Mouse (Mus musculus) kidney, embryonic 16.5 days (tissue): ENCODE measurements at regions not wholly inside any gene's neighbourhood (a gene's known extent, or its start where the extent isn't known, plus 50 kb on each side); places are given as distances from the start of the nearest gene placed in this dataset.

ENCODE experiments used
- ATAC-seq: fragments of 200-750 bp; cut with Nextera tagmentation; 2 replicates; pipeline ENCODE4 v1.8.0; 2017; ENCODE audit warnings: moderate TSS enrichment; ENCODE audit not compliant: low FRiP score, low TSS enrichment
- H3K27ac ChIP-seq: fragments of 300-500 bp; sonication (generic); 2 replicates; pipeline ENCODE4 v1.5.1; 2014; ENCODE audit warnings: low read length
- H3K27me3 ChIP-seq: fragments of 300-500 bp; sonication (generic); 2 replicates; pipeline ENCODE4 v1.6.1; 2014; ENCODE audit warnings: low read length, control low read depth, mixed read lengths; ENCODE audit not compliant: insufficient read depth
- H3K36me3 ChIP-seq: fragments of 300-500 bp; sonication (generic); 2 replicates; pipeline ENCODE4 v1.6.1; 2014; ENCODE audit warnings: low read length, control low read depth, mixed read lengths; ENCODE audit not compliant: insufficient read depth
- H3K4me1 ChIP-seq: fragments of 300-500 bp; sonication (generic); 2 replicates; pipeline ENCODE4 v1.6.1; 2014; ENCODE audit warnings: low read length, control low read depth, mixed read lengths; ENCODE audit not compliant: insufficient read depth
- H3K4me2 ChIP-seq: fragments of 300-500 bp; sonication (generic); replicated peaks from 2 replicates; pipeline ENCODE4 v1.6.1; 2014; ENCODE audit warnings: low read depth, low read length
- H3K4me3 ChIP-seq: fragments of 300-500 bp; sonication (generic); 2 replicates; pipeline ENCODE4 v1.5.1; 2014; ENCODE audit warnings: mild to moderate bottlenecking, low read length
- H3K9ac ChIP-seq: fragments of 300-500 bp; sonication (generic); replicated peaks from 2 replicates; pipeline ENCODE4 v1.6.1; 2014; ENCODE audit warnings: low read length
- H3K9me3 ChIP-seq: fragments of 300-500 bp; sonication (generic); 2 replicates; pipeline ENCODE4 v1.6.1; 2016; ENCODE audit warnings: low read length, control low read depth
- WGBS: fragments of 180-500 bp; shearing (Covaris S2); extraction: QIAGEN DNeasy Blood & Tissue Kit; methylation state at CpG from one replicate; pipeline ENCODE4 v1.1.7; 2014; 5-methylcytosine and 5-hydroxymethylcytosine counted together

GRCm38 (mm10) chr9:12492890-12493618, 752.6 kb downstream of the Jrkl start:
- H3K4me3 ChIP-seq, result no peak overlapping the region
- H3K4me1 ChIP-seq, result 0 out of 2 replicates have a peak, but pooled peaks cover 3% of the 10 kb centered on the region
- no peak overlapping the region for H3K4me2 ChIP-seq
- 0 out of 2 replicates have a peak overlapping the region, but pooled peaks have one; percentile 43 for H3K27ac ChIP-seq
- H3K27me3 ChIP-seq, result no peaks in the 10 kb centered on the region
- peak; percentile 88 for ATAC-seq
- H3K9ac ChIP-seq, result no peak overlapping the region
- no peaks in the 10 kb centered on the region for H3K36me3 ChIP-seq
- no peaks in the 10 kb centered on the region for H3K9me3 ChIP-seq
- WGBS, result 39% methylated on average over 5 of the region's 5 CpGs

GRCm38 (mm10) chr9:12457810-12458209, 787.8 kb downstream of the Jrkl start:
- ATAC-seq, result no peak
- Histone ChIP-seq H3K36me3 (no peaks in the 10 kb centered on the region), H3K27me3 (no peaks in the 10 kb centered on the region), H3K27ac (no peak overlapping the region), H3K9ac (no peak overlapping the region), H3K9me3 (no peaks in the 10 kb centered on the region), H3K4me2 (no peak overlapping the region), H3K4me3 (no peak overlapping the region), H3K4me1 (no peaks in the 10 kb centered on the region)
- 86% methylated on average over 2 of the region's 2 CpGs for WGBS

GRCm38 (mm10) chr9:12456695-12457094, 788.9 kb downstream of the Jrkl start:
- H3K4me2 ChIP-seq, result no peak overlapping the region
- H3K27me3 ChIP-seq, result no peaks in the 10 kb centered on the region
- no peak overlapping the region for H3K4me3 ChIP-seq
- H3K9me3 ChIP-seq, result no peaks in the 10 kb centered on the region
- no peaks in the 10 kb centered on the region for H3K4me1 ChIP-seq
- H3K36me3 ChIP-seq, result no peaks in the 10 kb centered on the region
- no peak for ATAC-seq
- no peak overlapping the region for H3K27ac ChIP-seq
- H3K9ac ChIP-seq, result no peak overlapping the region

DNA sequence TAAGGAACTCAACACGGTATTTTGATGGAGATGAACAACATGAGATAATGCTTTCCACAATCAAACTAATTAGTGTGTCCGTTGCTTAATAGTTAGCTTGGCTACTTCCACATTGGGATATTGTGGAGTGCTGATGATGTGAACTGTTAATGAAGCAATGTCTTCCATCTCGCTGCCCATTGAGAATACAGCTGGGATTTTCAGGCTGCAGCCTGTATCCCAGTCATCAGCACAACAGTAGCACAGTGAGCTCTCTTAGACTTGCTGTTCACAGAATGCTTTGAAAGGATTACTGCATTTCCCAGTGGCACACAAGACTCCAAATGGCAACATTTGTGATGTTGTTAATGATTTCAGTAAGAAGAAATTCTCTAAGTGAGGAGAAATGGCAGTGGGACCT, 811.5 kb downstream of the Jrkl start:
- Histone ChIP-seq H3K4me2 (no peak overlapping the region), H3K4me3 (no peak overlapping the region), H3K9me3 (no peaks in the 10 kb centered on the region), H3K36me3 (no peaks in the 10 kb centered on the region), H3K27me3 (no peaks in the 10 kb centered on the region), H3K27ac (no peak overlapping the region), H3K9ac (no peak overlapping the region), H3K4me1 (no peaks in the 10 kb centered on the region)
- no peak for ATAC-seq
- 88% methylated on average over 3 of the region's 3 CpGs for WGBS

DNA sequence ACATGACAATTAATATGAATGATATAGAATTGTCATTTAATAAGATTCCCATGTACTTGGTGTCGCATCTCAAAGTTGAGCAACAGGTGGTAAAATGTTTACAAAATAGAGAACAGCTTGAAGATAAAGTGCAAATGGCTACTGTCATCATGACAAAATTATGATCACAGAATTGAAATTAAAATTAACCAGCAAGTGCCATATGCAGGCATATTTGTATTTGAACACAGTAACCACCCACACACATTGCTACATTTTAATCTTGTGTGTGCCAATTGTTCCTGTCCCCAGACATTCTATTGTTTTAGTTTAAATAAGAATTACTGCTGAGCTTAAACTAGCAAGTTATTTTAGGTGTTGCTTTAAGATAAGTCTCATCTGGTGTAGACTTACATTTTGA, 823.7 kb downstream of the Jrkl start:
- WGBS, result 90% methylated on average over 1 of the region's 1 CpGs
- Histone ChIP-seq H3K4me2 (no peak overlapping the region), H3K36me3 (no peaks in the 10 kb centered on the region), H3K27me3 (no peaks in the 10 kb centered on the region), H3K27ac (no peak overlapping the region), H3K4me1 (no peaks in the 10 kb centered on the region), H3K4me3 (no peak overlapping the region), H3K9ac (no peak overlapping the region), H3K9me3 (no peaks in the 10 kb centered on the region)
- ATAC-seq, result no peak

- Histone ChIP-seq H3K4me1 (no peaks in the 10 kb centered on the region), H3K4me3 (no peak overlapping the region), H3K9me3 (no peaks in the 10 kb centered on the region), H3K36me3 (no peaks in the 10 kb centered on the region), H3K4me2 (no peak overlapping the region), H3K27ac (no peak overlapping the region), H3K27me3 (no peaks in the 10 kb centered on the region), H3K9ac (no peak overlapping the region)
- no peak for ATAC-seq
- WGBS, result 49% methylated on average over 2 of the region's 2 CpGs
These were observed 837.1 kb downstream of the Jrkl start for GRCm38 (mm10) chr9:12408500-12408899.

GRCm38 (mm10) chr9:12404185-12404584, 841.4 kb downstream of the Jrkl start:
- no peaks in the 10 kb centered on the region for H3K36me3 ChIP-seq
- no peaks in the 10 kb centered on the region for H3K4me1 ChIP-seq
- H3K4me3 ChIP-seq, result no peak overlapping the region
- ATAC-seq, result no peak
- H3K27me3 ChIP-seq, result no peaks in the 10 kb centered on the region
- no peak overlapping the region for H3K9ac ChIP-seq
- no peak overlapping the region for H3K27ac ChIP-seq
- no peaks in the 10 kb centered on the region for H3K9me3 ChIP-seq
- no peak overlapping the region for H3K4me2 ChIP-seq
- WGBS, result 57% methylated on average over 1 of the region's 1 CpGs

DNA sequence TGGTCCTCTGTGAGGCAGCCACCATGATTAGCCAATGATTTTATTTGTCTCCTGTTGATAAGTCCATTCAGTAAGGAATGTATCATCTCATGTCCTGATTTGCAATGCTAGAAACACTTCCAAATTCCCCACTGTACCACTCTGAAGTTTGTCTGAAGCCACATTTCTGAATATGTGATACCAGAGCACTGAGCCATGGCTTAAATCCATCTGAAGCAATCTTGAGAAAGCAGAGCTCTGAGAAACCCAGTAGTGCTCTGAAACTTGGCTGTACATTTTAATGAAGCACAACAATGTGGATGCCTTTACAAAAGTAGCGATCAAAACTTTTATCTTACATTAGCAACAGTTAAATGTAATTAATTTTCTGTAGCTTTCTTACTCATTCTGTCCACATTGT, 850.0 kb downstream of the Jrkl start:
- no peak for ATAC-seq
- WGBS, result 77% methylated on average over 1 of the region's 1 CpGs

DNA sequence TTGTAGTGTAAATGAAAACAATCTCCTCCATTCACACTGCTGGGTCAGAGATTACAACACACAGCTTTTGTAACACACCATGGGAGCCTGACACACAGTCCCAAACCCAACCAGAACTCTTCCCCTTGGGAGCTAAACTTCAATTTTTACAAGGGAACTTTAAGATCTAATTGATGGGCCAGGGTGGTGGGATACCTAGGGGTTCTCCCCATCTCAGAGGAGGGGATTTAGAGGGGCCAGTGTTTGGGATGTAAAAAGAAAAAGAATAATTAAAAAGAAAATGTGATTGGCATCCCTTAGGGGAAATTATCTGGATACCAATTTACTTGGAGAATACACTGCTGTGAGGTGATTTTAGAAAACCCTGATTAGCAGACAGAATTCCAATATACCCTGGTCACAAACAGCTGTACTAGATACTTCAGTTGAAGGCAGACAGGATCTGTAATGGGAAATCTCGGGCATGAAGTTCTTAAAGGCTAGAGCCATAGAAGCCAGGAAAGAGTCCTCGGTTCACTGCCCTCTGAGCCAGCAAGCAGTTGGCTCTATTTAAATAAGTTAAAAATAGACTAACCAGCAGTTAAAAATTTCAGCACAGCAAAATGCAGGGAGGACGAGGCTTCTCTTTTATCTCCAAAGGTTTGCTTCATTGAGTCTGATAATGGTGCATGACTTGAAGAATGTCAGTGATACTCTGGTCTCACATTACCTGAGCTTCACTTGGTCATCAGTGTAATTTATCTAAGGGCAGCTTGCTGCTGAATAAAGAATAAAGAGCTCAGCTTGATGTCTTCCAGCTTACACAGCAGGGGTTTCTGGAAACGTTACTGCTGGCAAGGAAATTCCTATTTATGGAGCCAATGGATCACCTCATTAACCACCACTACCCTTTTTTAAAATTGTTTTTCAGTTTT, 864.6 kb downstream of the Jrkl start:
- peak overlapping the region; percentile 79 for H3K27ac ChIP-seq
- ATAC-seq, result peak; percentile 98
- no peaks in the 10 kb centered on the region for H3K36me3 ChIP-seq
- H3K9me3 ChIP-seq, result no peaks in the 10 kb centered on the region
- WGBS, result 12% methylated on average over 4 of the region's 4 CpGs
- 0 out of 2 replicates have a peak overlapping the region, but pooled peaks have one; percentile 1 for H3K4me2 ChIP-seq
- no peak overlapping the region for H3K4me3 ChIP-seq
- no peak overlapping the region for H3K9ac ChIP-seq
- H3K27me3 ChIP-seq, result no peaks in the 10 kb centered on the region
- H3K4me1 ChIP-seq, result peaks cover 6% of the 10 kb centered on the region; the same call in 1 of the 2 replicates

More for the DNA sequence above, 850.0 kb downstream of the Jrkl start:
- Histone ChIP-seq H3K27me3 (no peaks in the 10 kb centered on the region), H3K27ac (no peak overlapping the region), H3K4me1 (no peaks in the 10 kb centered on the region), H3K36me3 (no peaks in the 10 kb centered on the region), H3K4me3 (no peak overlapping the region), H3K9me3 (no peaks in the 10 kb centered on the region), H3K4me2 (no peak overlapping the region), H3K9ac (no peak overlapping the region)

GRCm38 (mm10) chr9:12380029-12380428, 865.6 kb downstream of the Jrkl start:
- H3K36me3 ChIP-seq, result no peaks in the 10 kb centered on the region
- H3K4me1 ChIP-seq, result peaks cover 6% of the 10 kb centered on the region; the same call in 1 of the 2 replicates
- no peak overlapping the region for H3K9ac ChIP-seq
- no peak overlapping the region for H3K4me3 ChIP-seq
- WGBS, result 74% methylated on average over 2 of the region's 2 CpGs
- ATAC-seq, result no peak
- H3K9me3 ChIP-seq, result no peaks in the 10 kb centered on the region
- H3K4me2 ChIP-seq, result no peak overlapping the region
- no peak overlapping the region for H3K27ac ChIP-seq
- no peaks in the 10 kb centered on the region for H3K27me3 ChIP-seq
